Mouse (Mus musculus) lung, postnatal 0 days (tissue): Measurements from ENCODE around the gene Art2b.

Source experiments
- CTCF ChIP-seq: IDR thresholded peaks from 2 replicates; pipeline ENCODE4 v1.5.1; 2016; ENCODE audit warnings: antibody characterized with exemption, mild to moderate bottlenecking
- EP300 ChIP-seq: IDR thresholded peaks from 2 replicates; pipeline ENCODE4 v1.6.1; 2016; ENCODE audit warnings: antibody characterized with exemption, mild to moderate bottlenecking, control low read depth

DNA sequence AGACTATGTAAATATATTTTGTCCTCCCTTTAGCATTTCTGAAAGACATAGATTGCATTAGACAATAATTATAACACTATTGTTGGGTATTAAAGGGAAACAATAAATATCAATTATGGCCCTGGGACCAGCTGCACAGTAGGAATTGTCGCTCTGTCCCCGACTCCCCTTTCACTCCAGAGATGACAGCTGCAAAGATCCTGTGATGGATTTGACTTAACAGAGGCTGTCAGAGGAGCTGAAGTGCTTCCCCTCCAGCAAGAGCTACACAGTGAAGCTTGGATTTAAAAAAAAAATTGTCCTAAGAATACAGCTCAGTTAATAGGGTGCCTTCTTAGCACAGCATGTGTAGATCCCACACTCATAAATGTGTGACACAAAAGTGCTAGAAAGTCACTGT is 13.1 kb upstream of the Art2b start:
- TF ChIP-seq EP300 (no peak), CTCF (no peak)
